Mouse (Mus musculus) limb, embryonic 12.5 days (tissue): Measurements from ENCODE around the gene Rnf183. TPM values are rescaled to one million over a fixed set of nuclear protein-coding genes. Genes with fewer than 3 reads are reported as not detected.

Experiments
- ATAC-seq: fragments of 200-750 bp; cut with Nextera tagmentation; 2 replicates; pipeline ENCODE4 v1.8.0; 2017; ENCODE audit warnings: low read depth, moderate TSS enrichment; ENCODE audit not compliant: insufficient number of reproducible peaks, insufficient read depth, low FRiP score, low TSS enrichment
- H3K27ac ChIP-seq: fragments of 300-500 bp; sonication (generic); 2 replicates; pipeline ENCODE4 v1.5.1; 2016; ENCODE audit warnings: mild to moderate bottlenecking, moderate library complexity
- H3K27me3 ChIP-seq: fragments of 300-500 bp; sonication (generic); 2 replicates; pipeline ENCODE4 v1.6.1; 2016; ENCODE audit warnings: mild to moderate bottlenecking, moderate library complexity
- H3K36me3 ChIP-seq: fragments of 300-500 bp; sonication (generic); 2 replicates; pipeline ENCODE4 v1.6.1; 2016; ENCODE audit warnings: mild to moderate bottlenecking, moderate library complexity
- H3K4me1 ChIP-seq: fragments of 300-500 bp; sonication (generic); replicated peaks from 2 replicates; pipeline ENCODE4 v1.6.1; 2016
- H3K4me2 ChIP-seq: fragments of 300-500 bp; sonication (generic); 2 replicates; pipeline ENCODE4 v1.6.1; 2016; ENCODE audit warnings: mild to moderate bottlenecking, moderate library complexity
- H3K4me3 ChIP-seq: fragments of 300-500 bp; sonication (generic); replicated peaks from 2 replicates; pipeline ENCODE4 v1.5.1; 2016; ENCODE audit warnings: mild to moderate bottlenecking
- H3K9ac ChIP-seq: fragments of 300-500 bp; sonication (generic); replicated peaks from 2 replicates; pipeline ENCODE4 v1.6.1; 2016; ENCODE audit warnings: mild to moderate bottlenecking, moderate library complexity
- H3K9me3 ChIP-seq: fragments of 300-500 bp; sonication (generic); 2 replicates; pipeline ENCODE4 v1.6.1; 2016; ENCODE audit warnings: mild to moderate bottlenecking, moderate library complexity
- WGBS: fragments of 180-500 bp; shearing (Covaris S2); methylation state at CpG from one replicate; pipeline ENCODE4 v1.1.7; 2016; 5-methylcytosine and 5-hydroxymethylcytosine counted together
- polyA plus RNA-seq: library from polyadenylated mRNA; unstranded; fragments of >200 nt; fragmentation: Nextera tagmentation; extraction: Ambion mirVana; gene quantifications from 2 replicates; pipeline ENCODE4 v1.2.1, GENCODE M21; 2016

Rnf183 gene
- polyA plus RNA-seq, 1 experiment from 2014 or later = not detected

GRCm38 (mm10) chr4:62463124-62463523 is 28.1 kb upstream of the Rnf183 start:
- ATAC-seq = no peak
- no peaks in the 10 kb centered on the region for H3K4me1 ChIP-seq
- H3K27me3 ChIP-seq = no peaks in the 10 kb centered on the region
- H3K9me3 ChIP-seq = no peaks in the 10 kb centered on the region
- WGBS = 89% methylated on average over 2 of the region's 2 CpGs
- no peak overlapping the region for H3K27ac ChIP-seq
- H3K9ac ChIP-seq = no peak overlapping the region
- no peak overlapping the region for H3K4me2 ChIP-seq
- H3K4me3 ChIP-seq = no peak overlapping the region
- 0 out of 2 replicates have a peak, but pooled peaks cover 20% of the 10 kb centered on the region for H3K36me3 ChIP-seq

GRCm38 (mm10) chr4:62460348-62460747 is 25.3 kb upstream of the Rnf183 start:
- Histone ChIP-seq H3K4me3 (no peak overlapping the region), H3K4me1 (no peaks in the 10 kb centered on the region), H3K27me3 (no peaks in the 10 kb centered on the region), H3K9me3 (no peaks in the 10 kb centered on the region), H3K9ac (no peak overlapping the region), H3K4me2 (no peak overlapping the region), H3K36me3 (0 out of 2 replicates have a peak, but pooled peaks cover 21% of the 10 kb centered on the region), H3K27ac (no peak overlapping the region)
- no peak for ATAC-seq
- 87% methylated on average over 8 of the region's 8 CpGs for WGBS

GRCm38 (mm10) chr4:62459081-62459480 is 24.0 kb upstream of the Rnf183 start:
- no peak overlapping the region for H3K4me2 ChIP-seq
- no peaks in the 10 kb centered on the region for H3K4me1 ChIP-seq
- no peak overlapping the region for H3K27ac ChIP-seq
- ATAC-seq = no peak
- H3K9ac ChIP-seq = no peak overlapping the region
- no peak overlapping the region for H3K4me3 ChIP-seq
- 79% methylated on average over 3 of the region's 3 CpGs for WGBS
- 0 out of 2 replicates have a peak, but pooled peaks cover 21% of the 10 kb centered on the region for H3K36me3 ChIP-seq
- H3K9me3 ChIP-seq = no peaks in the 10 kb centered on the region
- H3K27me3 ChIP-seq = no peaks in the 10 kb centered on the region

DNA sequence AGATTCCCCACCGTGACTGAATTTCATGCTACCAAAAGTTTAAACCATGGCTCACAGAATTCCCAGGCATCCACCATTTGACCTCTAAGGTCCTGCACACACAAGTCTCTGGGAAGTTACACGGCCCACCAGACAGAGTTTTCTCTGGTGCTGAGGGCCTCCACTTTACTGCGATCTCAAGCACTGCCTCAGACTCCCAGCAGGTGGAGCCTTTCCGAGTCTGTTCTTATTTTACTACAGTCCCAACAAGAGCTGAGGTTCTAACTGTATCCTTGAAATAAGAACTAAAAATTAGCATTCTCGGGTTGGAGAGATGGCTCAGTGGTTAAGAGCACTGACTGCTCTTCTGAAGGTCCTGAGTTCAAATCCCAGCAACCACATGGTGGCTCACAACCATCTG is 19.9 kb upstream of the Rnf183 start:
- Histone ChIP-seq H3K9ac (no peak overlapping the region), H3K27ac (no peak overlapping the region), H3K4me1 (no peaks in the 10 kb centered on the region), H3K36me3 (0 out of 2 replicates have a peak, but pooled peaks cover 6% of the 10 kb centered on the region), H3K4me3 (no peak overlapping the region), H3K27me3 (no peaks in the 10 kb centered on the region), H3K9me3 (no peaks in the 10 kb centered on the region), H3K4me2 (no peak overlapping the region)
- ATAC-seq = no peak
- WGBS = 56% methylated on average over 5 of the region's 5 CpGs

DNA sequence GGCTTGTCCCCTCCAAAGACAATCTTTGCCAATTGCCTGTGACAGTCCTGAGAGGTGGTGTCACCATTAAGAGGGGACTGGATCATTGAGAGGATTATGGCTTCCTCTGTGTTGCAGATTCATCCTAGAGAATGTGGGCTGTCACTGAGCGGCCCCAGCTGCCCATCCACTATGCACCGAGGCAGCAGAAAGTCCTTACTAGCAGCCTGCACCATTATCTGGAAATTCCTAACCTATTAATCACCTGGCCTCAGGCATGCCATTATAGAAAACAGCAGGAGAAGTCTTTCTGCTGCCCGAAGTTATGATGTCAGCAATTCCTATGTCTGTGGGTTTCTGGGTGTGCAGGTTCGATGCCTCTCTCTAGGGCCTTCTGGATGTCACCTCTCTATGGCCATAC is 5.9 kb upstream of the Rnf183 start:
- WGBS = 68% methylated on average over 4 of the region's 4 CpGs
- no peaks in the 10 kb centered on the region for H3K36me3 ChIP-seq
- H3K4me1 ChIP-seq = no peaks in the 10 kb centered on the region
- H3K9me3 ChIP-seq = no peaks in the 10 kb centered on the region
- no peaks in the 10 kb centered on the region for H3K27me3 ChIP-seq
- no peak overlapping the region for H3K27ac ChIP-seq
- H3K4me3 ChIP-seq = no peak overlapping the region
- no peak overlapping the region for H3K9ac ChIP-seq
- H3K4me2 ChIP-seq = no peak overlapping the region
- ATAC-seq = no peak

DNA sequence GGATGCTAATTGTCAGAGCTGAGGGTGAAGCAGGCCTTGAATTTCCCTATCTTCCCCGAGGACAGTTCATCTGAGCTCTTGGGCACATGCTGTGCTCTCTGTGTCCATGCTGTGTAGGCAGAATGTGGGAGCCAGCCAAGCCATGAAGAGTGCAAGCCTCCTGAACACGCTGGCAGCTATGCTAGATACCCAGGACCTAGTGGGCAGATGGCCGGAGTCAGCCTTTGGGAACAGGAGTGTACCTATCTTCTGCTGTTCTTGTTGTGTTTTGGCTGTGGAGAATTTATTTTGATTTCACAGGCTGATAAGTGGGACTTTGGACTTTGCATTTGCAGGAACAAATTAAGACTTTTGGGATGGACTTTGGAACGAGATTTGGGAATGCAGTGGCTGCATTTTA is 5.5 kb upstream of the Rnf183 start:
- Histone ChIP-seq H3K9me3 (no peaks in the 10 kb centered on the region), H3K4me1 (no peaks in the 10 kb centered on the region), H3K4me2 (no peak overlapping the region), H3K27me3 (no peaks in the 10 kb centered on the region), H3K36me3 (no peaks in the 10 kb centered on the region), H3K4me3 (no peak overlapping the region), H3K27ac (no peak overlapping the region), H3K9ac (no peak overlapping the region)
- no peak for ATAC-seq
- 71% methylated on average over 4 of the region's 4 CpGs for WGBS

DNA sequence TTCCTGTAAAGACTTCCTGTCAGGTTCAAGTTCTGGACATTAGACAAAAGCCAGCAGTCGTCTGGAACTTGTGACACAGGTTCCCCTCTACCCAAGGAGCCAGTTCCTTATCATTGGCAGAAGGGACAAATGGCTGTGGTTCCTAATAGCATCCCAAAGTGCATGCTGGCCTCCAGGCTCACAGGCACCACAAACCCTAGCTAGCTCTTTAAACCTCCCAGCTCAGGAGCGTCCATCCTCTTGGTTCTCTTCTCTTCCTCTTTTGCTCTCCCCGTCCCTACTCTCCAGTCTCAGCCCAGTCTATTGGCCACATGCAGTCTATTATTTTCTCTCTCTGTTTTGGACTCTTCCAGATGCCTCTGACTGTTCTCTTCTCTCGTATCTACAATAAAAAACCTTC is 4.7 kb upstream of the Rnf183 start:
- H3K36me3 ChIP-seq = no peaks in the 10 kb centered on the region

GRCm38 (mm10) chr4:62437871-62438270 is 2.8 kb upstream of the Rnf183 start:
- ATAC-seq = no peak
- H3K9me3 ChIP-seq = no peaks in the 10 kb centered on the region
- 88% methylated on average over 7 of the region's 7 CpGs for WGBS
- H3K4me3 ChIP-seq = no peak overlapping the region
- H3K4me2 ChIP-seq = no peak overlapping the region
- H3K36me3 ChIP-seq = no peaks in the 10 kb centered on the region
- H3K27ac ChIP-seq = no peak overlapping the region
- no peaks in the 10 kb centered on the region for H3K27me3 ChIP-seq
- no peak overlapping the region for H3K9ac ChIP-seq
- H3K4me1 ChIP-seq = no peaks in the 10 kb centered on the region

More for the DNA sequence above, 4.7 kb upstream of the Rnf183 start:
- Histone ChIP-seq H3K9me3 (no peaks in the 10 kb centered on the region), H3K4me3 (no peak overlapping the region), H3K27ac (no peak overlapping the region), H3K4me2 (no peak overlapping the region), H3K9ac (no peak overlapping the region), H3K27me3 (no peaks in the 10 kb centered on the region), H3K4me1 (no peaks in the 10 kb centered on the region)
- 64% methylated on average over 4 of the region's 4 CpGs for WGBS
- ATAC-seq = no peak

DNA sequence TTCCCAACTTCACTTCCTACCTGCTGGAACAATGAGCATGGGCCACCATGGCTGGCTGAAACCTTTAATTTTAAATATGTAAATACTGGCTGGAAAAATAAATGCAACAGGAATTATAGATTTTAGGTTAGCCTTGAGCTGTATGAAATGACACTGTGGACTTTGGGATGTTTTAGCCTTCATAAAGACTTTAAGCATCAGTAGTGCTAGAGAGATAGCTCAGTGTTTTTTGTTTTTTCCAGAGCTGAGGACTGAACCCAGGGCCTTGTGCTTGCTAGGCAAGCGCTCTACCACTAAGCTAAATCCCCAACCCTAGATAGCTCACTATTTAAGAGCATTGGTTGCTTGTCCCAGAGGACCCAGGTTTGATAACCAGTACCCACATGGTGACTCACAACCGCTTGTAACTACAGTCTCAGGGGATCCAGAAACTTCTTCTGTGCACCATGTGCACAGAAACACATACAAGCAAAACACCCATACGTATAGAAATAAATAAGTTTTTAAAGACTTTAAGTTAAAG is 2.3 kb upstream of the Rnf183 start:
- no peak overlapping the region for H3K4me3 ChIP-seq
- H3K4me2 ChIP-seq = no peak overlapping the region
- H3K9ac ChIP-seq = no peak overlapping the region
- no peaks in the 10 kb centered on the region for H3K27me3 ChIP-seq
- no peaks in the 10 kb centered on the region for H3K36me3 ChIP-seq
- no peak for ATAC-seq
- no peaks in the 10 kb centered on the region for H3K9me3 ChIP-seq
- H3K27ac ChIP-seq = no peak overlapping the region
- WGBS = 87% methylated on average over 3 of the region's 3 CpGs
- no peaks in the 10 kb centered on the region for H3K4me1 ChIP-seq

DNA sequence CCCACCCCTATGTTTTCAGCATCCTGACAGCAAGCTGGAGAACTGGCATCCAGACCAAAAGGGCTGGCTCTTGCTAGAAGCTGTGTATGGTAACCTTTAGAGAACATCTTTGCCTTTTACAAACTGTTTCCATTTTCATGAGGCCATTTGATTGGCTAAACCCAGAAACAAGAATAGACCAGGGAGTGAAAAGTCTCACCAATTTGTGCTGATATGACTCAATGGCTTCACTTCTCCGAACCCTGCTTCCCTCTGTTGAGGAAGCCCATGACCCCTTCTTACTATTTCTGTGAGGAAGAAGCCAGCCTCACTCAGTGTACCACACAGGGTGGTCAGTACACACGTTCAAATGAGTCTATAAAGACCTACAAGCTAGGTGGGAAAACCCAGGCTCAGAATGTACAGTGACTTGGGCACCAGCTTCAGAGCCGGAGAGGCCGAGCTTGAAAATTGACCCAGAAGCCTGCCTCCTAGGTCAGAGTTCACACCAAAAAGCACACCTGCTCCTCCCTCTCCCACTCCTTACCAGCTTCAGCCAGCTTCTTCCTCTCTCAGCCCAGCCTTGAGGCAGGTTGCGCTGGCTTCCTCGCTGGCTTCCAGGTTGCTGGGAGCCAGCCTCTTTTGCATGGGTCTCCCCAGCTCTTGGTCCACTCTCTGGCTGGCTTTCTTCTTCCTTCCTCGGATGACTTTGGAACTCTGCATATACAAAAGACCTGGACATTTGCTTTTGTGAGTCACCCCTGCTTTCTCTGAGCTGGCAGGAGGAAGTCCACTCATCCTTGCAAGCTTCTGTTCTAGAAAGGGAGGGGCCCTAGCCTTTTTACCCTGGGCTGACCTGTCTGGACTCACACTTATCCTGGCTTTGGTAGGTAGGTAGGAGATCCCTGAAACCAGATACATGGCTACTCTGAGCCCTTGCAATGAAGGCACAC is 847 bp downstream of the Rnf183 start:
- no peak overlapping the region for H3K9ac ChIP-seq
- WGBS = 77% methylated on average over 7 of the region's 7 CpGs

DNA sequence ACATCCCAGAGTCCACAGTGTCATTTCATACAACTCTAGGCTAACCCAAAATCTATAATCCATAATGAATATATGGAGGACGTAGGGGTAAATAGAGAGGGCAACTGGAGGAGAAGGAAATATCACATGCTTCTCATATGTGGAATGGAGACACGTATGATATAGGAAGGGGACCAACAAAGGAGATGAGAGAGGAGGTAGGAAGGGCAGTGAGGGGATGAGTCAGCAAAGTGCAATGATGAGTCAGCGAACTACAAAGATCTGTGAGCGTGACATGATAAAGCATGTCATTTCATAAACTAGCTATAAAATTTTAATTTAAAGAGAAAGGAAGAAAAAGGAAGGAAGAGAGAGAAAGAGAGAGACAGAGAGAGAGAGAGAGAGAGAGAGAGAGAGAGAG is 3.5 kb downstream of the Rnf183 start:
- no peaks in the 10 kb centered on the region for H3K9me3 ChIP-seq
- H3K27me3 ChIP-seq = no peaks in the 10 kb centered on the region
- H3K4me1 ChIP-seq = no peaks in the 10 kb centered on the region
- H3K9ac ChIP-seq = no peak overlapping the region
- 74% methylated on average over 4 of the region's 4 CpGs for WGBS
- ATAC-seq = no peak
- H3K4me3 ChIP-seq = no peak overlapping the region
- no peaks in the 10 kb centered on the region for H3K36me3 ChIP-seq
- no peak overlapping the region for H3K4me2 ChIP-seq
- no peak overlapping the region for H3K27ac ChIP-seq

More for the DNA sequence above, 847 bp downstream of the Rnf183 start:
- Histone ChIP-seq H3K36me3 (no peaks in the 10 kb centered on the region), H3K27ac (no peak overlapping the region), H3K4me1 (no peaks in the 10 kb centered on the region), H3K27me3 (no peaks in the 10 kb centered on the region), H3K4me2 (no peak overlapping the region), H3K9me3 (no peaks in the 10 kb centered on the region), H3K4me3 (no peak overlapping the region)
- ATAC-seq = no peak
